Mouse (Mus musculus) E14TG2a.4 (cell line): ENCODE data around the gene Ext2.

Experiments
- H3K27me3 ChIP-seq: 2 replicates; pipeline ENCODE4 v1.6.1; 2014; ENCODE audit warnings: low read length, control low read depth; ENCODE audit not compliant: insufficient read depth
- H3K36me3 ChIP-seq: 2 replicates; pipeline ENCODE4 v1.6.1; 2014; ENCODE audit warnings: low read length, control low read depth; ENCODE audit not compliant: insufficient read depth
- H3K4me1 ChIP-seq: replicated peaks from 2 replicates; pipeline ENCODE4 v1.6.1; 2014; ENCODE audit warnings: low read depth, low read length, control low read depth
- H3K4me3 ChIP-seq: replicated peaks from 2 replicates; pipeline ENCODE4 v1.5.1; 2014; ENCODE audit warnings: mild to moderate bottlenecking, low read length
- H3K9me3 ChIP-seq: 2 replicates; pipeline ENCODE4 v1.6.1; 2014; ENCODE audit warnings: low read length, control low read depth
- CTCF ChIP-seq: conservative IDR thresholded peaks from 2 replicates; pipeline ENCODE4 v1.5.1; 2014; ENCODE audit warnings: low read length
- NANOG ChIP-seq: IDR thresholded peaks from 2 replicates; pipeline ENCODE4 v1.6.1; 2014; ENCODE audit warnings: borderline replicate concordance, low read length, mixed read lengths
- POU5F1 ChIP-seq: IDR thresholded peaks from 2 replicates; pipeline ENCODE4 v1.6.1; 2014; ENCODE audit warnings: low read length, borderline replicate concordance

Gene Ext2

GRCm38 (mm10) chr2:93704195-93704594, 118.2 kb downstream of the Ext2 start:
- H3K27me3 ChIP-seq, result no peaks in the 10 kb centered on the region
- no peak overlapping the region for H3K4me3 ChIP-seq
- no peak for TF ChIP-seq CTCF
- TF ChIP-seq POU5F1, result no peak
- TF ChIP-seq NANOG, result no peak
- H3K36me3 ChIP-seq, result peaks cover 18% of the 10 kb centered on the region
- no peaks in the 10 kb centered on the region for H3K4me1 ChIP-seq
- no peaks in the 10 kb centered on the region for H3K9me3 ChIP-seq

GRCm38 (mm10) chr2:93702936-93703926, 119.1 kb downstream of the Ext2 start:
- no peak for TF ChIP-seq CTCF
- no peak for TF ChIP-seq POU5F1
- TF ChIP-seq NANOG, result no peak
- H3K27me3 ChIP-seq, result no peaks in the 10 kb centered on the region
- H3K4me3 ChIP-seq, result no peak overlapping the region
- H3K36me3 ChIP-seq, result peaks cover 19% of the 10 kb centered on the region
- no peaks in the 10 kb centered on the region for H3K4me1 ChIP-seq
- no peaks in the 10 kb centered on the region for H3K9me3 ChIP-seq

GRCm38 (mm10) chr2:93699346-93699745, 123.0 kb downstream of the Ext2 start:
- Histone ChIP-seq H3K27me3 (no peaks in the 10 kb centered on the region), H3K4me3 (no peak overlapping the region), H3K4me1 (peaks cover 12% of the 10 kb centered on the region), H3K36me3 (peaks cover 19% of the 10 kb centered on the region), H3K9me3 (no peaks in the 10 kb centered on the region)
- TF ChIP-seq POU5F1 (no peak), NANOG (no peak), CTCF (no peak)

GRCm38 (mm10) chr2:93696181-93696641, 126.2 kb downstream of the Ext2 start:
- H3K4me1 ChIP-seq, result peaks cover 12% of the 10 kb centered on the region
- TF ChIP-seq NANOG (no peak), CTCF (no peak), POU5F1 (no peak)
- H3K27me3 ChIP-seq, result no peaks in the 10 kb centered on the region
- no peaks in the 10 kb centered on the region for H3K9me3 ChIP-seq
- H3K4me3 ChIP-seq, result no peak overlapping the region
- peaks cover 4% of the 10 kb centered on the region; the same call in 1 of the 2 replicates for H3K36me3 ChIP-seq

GRCm38 (mm10) chr2:93693101-93693500, 129.3 kb downstream of the Ext2 start:
- TF ChIP-seq NANOG (no peak), POU5F1 (no peak), CTCF (no peak)
- Histone ChIP-seq H3K4me3 (no peak overlapping the region), H3K27me3 (no peaks in the 10 kb centered on the region), H3K4me1 (peaks cover 12% of the 10 kb centered on the region), H3K36me3 (no peaks in the 10 kb centered on the region; the same call in 1 of the 2 replicates), H3K9me3 (no peaks in the 10 kb centered on the region)

DNA sequence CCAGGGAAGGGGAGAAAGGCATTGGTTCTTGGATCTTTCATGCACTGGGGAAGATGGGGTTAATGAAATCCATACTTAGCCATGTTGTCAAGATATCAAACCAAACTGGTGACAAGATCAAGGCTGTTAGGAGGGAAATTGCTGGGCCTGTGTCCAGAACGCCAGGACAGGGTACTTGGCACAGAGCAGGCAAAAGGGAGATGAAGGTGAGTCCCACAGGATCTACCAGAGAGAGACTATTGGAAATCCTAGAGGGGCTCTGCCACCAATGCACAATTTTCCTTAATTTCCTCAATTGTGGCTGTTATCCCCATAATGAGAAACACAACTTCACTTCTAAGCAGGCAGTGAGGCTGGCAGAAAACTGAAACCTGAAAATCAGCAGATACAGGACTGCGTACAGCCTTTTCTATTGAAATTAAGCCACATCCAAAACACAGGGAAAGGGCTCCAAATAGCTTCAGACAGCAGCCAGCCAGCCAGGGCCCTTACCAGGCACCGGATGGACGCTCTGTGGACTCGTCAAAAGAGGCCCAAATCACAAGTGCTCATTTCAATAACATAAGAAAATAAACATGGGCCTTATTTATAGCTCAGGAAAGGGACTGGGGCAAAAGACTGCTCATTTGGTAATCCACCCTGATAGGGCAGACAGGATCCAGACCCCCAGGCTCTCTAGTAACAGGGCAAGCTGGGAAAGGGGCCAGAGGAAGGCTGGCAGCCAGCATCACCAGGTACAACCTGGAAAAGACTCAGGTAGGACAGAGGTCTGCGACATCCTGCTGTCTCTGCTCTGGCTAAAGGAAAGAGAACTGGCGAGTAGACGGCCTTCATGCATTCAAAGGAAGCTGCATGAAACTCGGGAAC, 132.1 kb downstream of the Ext2 start:
- H3K4me3 ChIP-seq, result no peak overlapping the region
- H3K27me3 ChIP-seq, result no peaks in the 10 kb centered on the region
- H3K36me3 ChIP-seq, result no peaks in the 10 kb centered on the region
- no peak for TF ChIP-seq CTCF
- no peak for TF ChIP-seq POU5F1
- no peak for TF ChIP-seq NANOG
- no peaks in the 10 kb centered on the region for H3K9me3 ChIP-seq
- no peaks in the 10 kb centered on the region for H3K4me1 ChIP-seq

- no peak overlapping the region for H3K4me3 ChIP-seq
- no peaks in the 10 kb centered on the region for H3K4me1 ChIP-seq
- H3K36me3 ChIP-seq, result no peaks in the 10 kb centered on the region
- peaks cover under 1% of the 10 kb centered on the region; the same call in 1 of the 2 replicates for H3K27me3 ChIP-seq
- H3K9me3 ChIP-seq, result no peaks in the 10 kb centered on the region
- TF ChIP-seq POU5F1 (no peak), NANOG (no peak), CTCF (no peak)
Measured at GRCm38 (mm10) chr2:93683674-93684073, 138.7 kb downstream of the Ext2 start.
